Mouse (Mus musculus): ENCODE data around the gene Wnt10b.
A peak's percentile ranks its signal among the peaks of the same experiment; 100 is the strongest.

Gene Wnt10b

GRCm38 (mm10) chr15:98727443-98728321 lies 50.3 kb downstream of the Wnt10b start, which contains the start of gene Fkbp11:
TSS of gene Fkbp11 (minus strand) at chr15:98728198.
- peak; percentile 26 for DNase-seq

- no peak for DNase-seq
Observed at GRCm38 (mm10) chr15:98726746-98727145, 51.2 kb downstream of the Wnt10b start.

- DNase-seq = no peak
Observed at GRCm38 (mm10) chr15:98726079-98726478, 51.9 kb downstream of the Wnt10b start.

GRCm38 (mm10) chr15:98724441-98724840 lies 53.5 kb downstream of the Wnt10b start:
- DNase-seq = no peak

GRCm38 (mm10) chr15:98722854-98723253 lies 55.1 kb downstream of the Wnt10b start:
- DNase-seq = peak; percentile 33

- DNase-seq = no peak
Observed at GRCm38 (mm10) chr15:98722191-98722590, 55.8 kb downstream of the Wnt10b start.
